Mouse (Mus musculus): Measurements from ENCODE around the gene Ndufa7.
A peak's percentile ranks its signal among the peaks of the same experiment; 100 is the strongest.

Gene Ndufa7

DNA sequence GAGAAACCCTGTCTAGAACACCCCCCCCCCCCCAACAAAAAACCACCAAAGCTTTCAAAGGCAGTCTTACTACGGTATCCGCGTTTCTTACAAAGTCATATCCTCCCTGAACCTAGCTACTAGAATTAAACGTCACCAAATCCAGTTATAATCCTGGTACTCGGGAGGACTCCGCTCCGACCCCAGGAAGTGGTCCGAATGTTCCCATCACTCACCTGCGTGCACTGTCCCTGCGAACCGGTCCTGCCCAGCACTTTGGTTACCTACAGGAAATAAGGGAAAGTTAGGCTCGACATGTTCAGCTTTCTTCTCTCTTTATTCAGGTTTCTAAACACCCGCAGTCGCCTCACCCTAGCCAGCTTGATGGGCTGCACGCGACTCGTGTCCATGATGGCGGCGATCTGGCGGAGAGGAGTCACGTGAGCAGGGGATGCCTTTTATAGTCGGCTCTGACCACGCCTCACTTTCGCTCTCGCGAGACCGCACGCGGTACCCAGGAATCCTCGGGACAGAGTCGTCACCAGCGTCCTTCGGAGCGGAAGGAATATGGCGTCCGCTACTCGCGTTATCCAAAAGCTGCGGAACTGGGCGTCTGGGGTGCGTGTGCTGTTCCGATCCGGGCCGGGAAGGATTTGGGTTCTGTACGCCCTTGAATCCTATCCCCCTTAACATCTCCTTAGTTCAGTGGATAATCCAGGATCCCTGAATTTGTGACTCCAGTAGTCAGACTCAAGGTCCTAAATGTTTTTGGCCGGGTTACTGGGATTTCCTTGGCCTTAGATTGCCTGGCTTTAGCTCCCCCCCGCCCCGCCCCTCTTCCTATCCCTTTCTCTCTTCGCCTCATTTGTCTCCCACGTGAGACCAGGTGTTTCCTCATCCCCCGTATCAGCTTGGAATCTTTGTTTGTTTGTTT is at the start of gene Ndufa7, which contains the start of gene Rps28:
Gene Ndufa7 (plus strand): TSS at position 489 of the 913 bp plus-strand sequence.
Gene Rps28 (minus strand): TSS at position 479 of the 913 bp plus-strand sequence.
- peak; percentile 95 to 97 for DNase-seq

DNA sequence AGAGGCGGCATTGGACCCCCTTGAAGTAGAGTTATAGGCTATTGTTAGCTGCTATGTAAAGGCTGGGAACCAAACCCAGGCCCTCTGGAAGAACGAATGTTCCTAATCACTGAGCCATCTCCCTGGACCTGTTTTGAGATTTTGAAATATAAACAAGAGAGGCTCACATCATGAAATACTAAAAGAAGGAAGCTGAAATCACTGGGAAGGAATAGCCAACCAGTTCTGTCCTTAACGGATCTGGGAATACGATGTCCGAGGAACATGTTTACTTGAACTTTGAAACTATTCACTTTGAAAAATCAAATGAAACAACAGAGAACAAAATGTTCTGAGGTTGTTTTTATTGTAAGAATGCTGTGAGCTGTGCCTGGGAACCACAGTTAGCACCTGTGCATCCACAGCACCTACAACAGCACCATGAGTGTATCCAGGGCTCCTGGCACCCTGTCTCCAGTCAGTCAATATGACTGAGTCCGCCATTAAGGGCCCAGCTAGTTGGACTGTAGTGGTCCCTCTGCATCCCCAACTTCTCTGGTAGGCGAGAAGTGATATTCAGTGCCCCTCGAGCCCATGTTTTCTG is 49.7 kb upstream of the Ndufa7 start:
- DNase-seq, result no peak

DNA sequence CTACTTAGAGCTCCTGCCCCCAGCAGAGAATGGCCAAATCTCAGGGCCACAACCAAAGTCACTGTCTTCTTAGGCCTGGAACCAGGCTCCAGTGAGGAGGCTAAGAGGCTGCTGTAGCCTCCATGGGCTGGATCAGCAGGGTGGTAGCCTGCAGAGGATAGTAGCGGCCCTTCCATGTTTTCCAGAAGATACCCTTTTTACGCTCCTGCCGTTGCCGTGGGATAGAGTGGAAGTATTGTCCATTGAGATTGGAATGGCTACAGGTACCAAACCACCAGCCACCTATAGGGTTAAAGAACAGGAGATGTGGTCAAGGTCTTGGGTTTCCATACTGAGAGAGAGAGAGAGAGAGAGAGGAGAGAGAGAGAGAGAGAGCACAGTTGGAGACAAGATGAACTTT is 49.1 kb upstream of the Ndufa7 start:
- DNase-seq, result no peak

DNA sequence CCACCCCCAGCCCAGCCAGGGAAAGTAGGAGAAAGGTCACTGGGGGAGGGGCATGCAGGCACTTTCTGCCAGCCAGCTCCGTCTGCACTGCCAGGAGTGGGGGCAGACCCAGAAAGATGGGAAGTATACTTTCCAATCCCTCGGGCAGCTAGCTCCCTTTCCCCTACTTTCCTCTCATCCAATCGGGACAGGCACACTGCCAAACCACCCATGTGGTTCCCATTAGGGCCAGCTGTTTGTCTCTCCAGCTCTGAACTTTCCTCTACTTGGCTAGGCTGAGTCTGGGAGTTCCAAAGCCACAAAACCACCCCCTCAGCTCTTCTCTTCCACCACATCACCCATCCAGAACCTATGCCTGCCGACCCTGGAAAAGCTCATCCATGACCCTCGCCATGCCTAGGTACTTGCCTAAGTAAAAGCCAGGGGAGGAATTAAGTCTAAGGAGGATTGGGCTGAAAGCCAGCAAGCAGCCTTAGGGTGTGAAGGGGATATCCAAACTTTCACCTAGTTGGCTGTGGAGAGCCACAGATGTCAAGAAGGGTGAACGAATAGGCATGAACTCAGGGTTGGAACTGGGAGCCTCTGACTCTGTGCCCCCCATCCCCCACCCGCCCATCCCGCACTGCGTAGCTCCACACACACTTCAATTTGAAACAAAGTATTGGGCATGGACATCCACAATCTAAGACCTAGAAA is 45.0 kb upstream of the Ndufa7 start:
- DNase-seq, result peak; percentile 26 to 28

DNA sequence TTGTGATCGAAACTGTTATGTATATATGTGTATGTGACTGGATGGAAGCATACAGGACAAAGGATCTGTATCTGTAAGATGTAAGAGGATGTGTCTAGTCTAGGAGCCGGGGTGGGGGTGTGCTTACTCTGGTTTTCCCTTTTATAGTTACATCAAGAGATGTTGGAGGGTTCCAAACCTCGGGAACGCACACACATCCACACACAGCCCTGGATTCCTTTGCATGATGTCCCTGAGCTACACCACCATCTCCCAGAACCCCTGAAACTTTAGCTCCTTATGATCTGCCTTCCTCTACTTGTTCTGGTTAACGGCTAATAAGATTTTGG is 44.4 kb upstream of the Ndufa7 start:
- DNase-seq, result no peak

DNA sequence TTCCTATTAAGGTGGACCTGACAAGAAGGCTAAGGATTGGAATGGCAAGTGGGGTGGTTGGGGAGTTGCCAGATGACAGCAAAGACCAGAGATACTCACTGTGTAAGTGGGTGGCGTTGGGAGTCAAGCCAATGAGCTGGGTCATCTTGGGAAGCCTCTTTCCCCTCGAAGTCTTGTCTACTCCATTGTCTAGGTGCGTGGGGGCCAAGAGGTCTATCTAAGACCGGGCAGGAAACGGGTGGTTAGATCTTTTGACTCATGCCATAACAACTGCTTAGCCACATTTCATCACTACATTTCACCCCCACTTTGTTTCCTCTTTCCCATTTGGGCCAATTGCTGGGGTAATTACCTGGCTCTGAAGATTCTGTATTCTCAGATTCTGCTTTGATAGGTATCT is 43.9 kb upstream of the Ndufa7 start:
- no peak for DNase-seq

DNA sequence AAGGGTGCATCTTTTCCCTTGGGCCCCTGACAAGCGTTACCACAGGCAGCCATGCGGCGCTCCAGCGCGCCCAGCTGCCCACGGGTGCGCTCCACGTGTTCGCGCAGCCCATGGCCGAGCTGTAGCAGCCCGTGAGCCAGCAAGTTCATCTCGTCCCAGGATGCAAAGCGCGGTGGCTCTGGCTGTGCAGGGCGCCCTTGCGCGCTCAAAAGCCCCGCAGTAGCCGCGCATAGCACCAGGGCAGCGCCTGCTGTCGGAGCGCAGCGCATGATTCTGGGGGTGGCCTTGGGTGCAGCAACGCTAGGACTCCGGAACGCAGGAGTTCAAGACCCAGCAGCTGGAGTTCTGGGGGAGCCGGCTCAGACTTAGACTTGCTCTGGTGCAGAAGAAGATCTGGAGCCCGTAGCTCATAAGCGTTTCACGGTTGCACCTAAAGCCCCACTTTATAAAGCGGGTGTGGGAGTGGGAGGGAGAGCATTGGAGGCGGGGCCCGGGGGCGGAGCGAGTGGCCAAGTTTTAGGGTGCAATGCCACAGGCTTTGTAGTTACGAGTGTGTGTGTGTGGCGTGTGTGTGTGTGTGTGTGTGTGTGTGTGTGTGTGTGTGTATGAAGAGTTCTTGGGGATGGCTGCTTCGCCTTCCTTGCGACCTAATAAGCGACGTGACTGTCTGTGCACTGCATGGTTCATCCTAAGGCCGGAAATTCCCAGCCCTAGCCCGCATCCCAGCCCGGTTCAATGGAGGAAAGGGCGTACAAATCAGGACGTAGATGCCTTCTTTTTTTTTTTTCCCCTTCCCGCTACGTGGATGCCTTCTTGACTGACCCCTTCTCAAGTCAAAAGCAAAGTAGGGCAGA is 43.0 kb upstream of the Ndufa7 start, which contains the start of gene Angptl4:
Gene Angptl4 (minus strand): TSS at position 707 of the 854 bp plus-strand sequence.
- peak; percentile 57 to 75 for DNase-seq

DNA sequence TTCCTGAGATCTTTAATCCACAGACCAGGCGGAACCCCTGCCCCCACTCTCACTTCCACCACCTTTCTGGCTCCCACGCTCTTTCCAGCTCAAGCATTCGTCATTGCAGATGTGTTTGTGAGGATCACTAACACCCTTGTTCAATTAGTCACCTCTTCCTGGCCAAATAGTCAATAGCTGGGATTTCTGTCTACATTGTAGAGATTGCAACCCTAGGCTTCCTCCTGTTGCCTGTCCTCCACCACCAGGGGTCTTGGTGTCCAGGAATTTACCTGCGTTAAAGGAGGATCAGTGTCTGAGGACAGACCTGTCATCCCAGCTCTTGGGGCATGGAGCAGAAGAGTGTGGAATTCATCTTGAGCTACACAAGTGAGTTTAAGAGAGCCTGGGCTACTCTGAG is 42.3 kb upstream of the Ndufa7 start:
- no peak for DNase-seq

DNA sequence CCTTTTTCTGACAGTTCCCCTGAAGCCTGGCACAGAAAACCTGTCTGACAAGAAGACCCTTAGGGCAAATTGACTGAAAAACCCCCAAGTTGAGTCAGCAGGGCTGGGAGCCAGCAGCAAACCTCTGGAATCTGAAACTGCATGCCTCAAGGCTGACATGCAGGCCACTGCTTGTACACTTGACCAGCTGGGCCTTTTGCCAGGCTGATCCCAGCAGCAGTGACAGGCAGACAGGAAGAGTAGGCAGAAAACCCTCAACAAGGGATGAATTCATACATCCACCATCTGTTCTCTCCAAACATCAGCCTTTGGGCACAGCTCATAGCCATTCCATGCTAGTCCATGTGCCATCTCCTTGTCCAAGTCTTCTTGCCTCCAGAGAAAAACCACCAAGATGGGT is 41.0 kb upstream of the Ndufa7 start:
- DNase-seq, result no peak

DNA sequence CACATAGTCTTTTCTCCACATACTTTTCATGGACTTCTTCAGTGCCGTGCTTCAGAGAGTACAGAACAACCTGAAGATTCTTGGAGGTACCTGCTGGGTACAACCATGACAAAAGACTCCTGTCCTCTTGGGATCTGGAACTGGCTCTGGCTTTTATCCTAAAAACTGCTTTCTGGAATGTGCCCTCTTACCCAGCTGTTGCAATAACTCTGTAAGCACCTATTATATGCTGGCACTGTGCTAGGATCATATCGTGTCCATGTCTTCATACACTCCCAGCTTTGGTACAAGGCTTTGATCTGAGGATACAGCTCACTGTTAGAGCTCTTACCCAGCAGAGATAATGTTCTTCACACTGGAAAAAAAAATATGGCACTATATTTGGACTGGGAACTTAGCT is 39.4 kb upstream of the Ndufa7 start:
- no peak for DNase-seq

DNA sequence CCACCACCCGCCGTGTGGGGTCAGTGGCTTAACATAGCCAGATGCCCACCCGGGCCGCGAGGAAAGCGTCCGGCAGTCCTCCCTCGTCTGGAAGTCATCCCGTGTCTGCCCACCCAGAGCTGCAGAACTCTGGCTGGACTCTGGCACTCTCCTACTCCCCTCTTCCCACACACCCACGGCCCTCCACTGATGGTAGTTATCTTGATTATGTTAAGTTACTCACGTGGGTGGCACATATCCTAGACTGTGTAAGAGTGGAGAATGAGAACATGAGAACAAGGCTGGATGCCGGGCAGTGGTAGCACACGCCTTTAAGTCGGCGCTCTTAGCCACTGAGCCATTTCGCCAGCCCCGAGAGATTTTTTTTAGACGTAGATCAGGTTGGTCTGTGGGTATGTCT is 38.0 kb upstream of the Ndufa7 start:
- no peak for DNase-seq

DNA sequence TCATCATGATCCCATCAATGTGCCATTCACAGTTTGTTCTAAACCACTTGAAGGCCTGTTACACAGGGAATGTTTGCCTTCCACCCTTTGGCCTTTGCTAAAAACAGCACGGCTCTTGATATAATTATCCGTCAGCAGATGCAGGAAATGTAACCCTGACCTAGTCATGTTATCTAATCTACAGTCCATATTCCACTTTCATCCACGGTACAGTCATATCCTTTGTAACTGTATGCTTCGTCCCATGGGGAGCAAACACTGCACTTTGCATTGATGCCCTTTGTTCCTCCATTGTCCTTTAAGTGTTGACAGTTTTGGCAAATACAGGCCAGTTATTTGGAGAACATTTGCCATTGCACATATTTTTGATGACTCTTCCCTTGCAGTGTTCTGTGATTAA is 35.6 kb upstream of the Ndufa7 start:
- no peak for DNase-seq

DNA sequence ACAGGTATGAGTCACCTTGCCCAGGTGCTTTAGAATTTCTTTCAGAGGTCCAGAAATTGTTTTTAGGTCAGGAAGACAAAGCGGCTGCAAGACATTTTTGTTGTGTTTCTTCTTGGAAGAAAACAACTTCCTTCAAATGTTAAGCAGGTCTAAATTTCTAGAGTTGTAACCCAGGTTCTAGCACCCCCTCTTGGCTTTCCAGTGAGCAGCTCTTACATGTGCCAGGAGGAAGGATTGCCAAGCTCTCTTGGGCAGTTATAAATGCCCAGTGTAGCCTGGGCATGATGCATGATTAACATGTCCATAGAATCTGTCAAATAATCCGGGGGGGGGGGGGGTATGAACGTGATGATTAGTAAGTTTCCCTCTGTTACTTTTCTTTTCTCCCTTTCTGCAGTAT is 26.1 kb upstream of the Ndufa7 start:
- DNase-seq, result no peak

DNA sequence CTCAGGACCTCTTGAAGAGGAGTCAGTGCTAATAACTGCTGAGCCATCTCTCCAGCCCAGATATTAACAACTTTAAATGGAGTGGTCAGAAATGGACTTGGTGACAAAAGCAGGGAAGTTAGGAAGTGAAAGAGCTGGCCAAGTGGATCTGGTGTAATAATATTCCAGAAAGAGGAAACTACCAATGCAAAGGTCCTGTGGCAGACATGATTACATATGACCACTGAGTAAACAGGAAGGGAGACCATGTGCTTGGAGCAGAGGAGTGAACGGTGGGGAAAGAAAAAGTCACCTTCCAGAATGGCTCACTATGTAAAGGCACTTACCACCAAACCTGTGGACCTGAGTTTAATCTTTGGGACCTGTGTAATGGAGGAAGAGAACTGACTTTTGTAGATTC is 25.1 kb upstream of the Ndufa7 start:
- no peak for DNase-seq

DNA sequence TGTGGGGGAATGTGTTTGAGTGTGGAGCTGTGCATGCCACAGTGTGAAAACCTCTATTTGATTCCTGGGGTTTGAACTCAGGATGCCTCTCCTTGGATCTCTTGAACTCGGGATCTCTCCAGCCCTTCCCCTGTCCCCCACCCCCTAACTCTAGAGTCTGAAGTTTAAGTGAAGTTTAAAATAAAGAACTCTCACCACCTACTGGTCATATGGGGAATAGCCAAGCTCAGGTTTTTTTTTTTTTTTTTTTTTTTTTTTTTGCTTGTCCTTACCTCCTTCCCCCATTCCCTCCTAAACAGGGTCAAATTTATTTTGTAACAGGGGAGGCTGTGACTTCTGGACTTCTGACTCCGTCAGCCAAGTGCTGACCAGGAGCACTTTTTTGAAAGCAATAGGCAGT is 22.2 kb upstream of the Ndufa7 start:
- no peak for DNase-seq

DNA sequence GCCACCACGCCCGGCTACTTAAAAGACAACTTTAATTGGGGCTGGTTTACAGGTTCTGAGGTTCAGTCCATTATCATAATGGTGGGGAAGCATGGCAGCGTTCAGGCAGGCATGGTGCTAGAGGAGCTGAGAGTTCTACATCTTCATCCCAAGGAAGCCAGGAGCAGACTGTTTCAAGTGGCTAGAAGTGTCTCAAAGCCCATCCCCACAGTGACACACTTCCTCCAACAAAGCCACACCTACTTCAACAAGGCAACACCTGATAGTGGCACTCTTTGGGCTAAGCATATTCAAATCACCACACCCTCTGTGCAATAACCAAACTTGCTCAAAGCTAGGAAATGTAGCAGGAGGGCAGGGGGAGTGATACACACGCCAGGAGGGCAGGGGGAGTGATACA is 20.2 kb upstream of the Ndufa7 start:
- DNase-seq, result no peak

DNA sequence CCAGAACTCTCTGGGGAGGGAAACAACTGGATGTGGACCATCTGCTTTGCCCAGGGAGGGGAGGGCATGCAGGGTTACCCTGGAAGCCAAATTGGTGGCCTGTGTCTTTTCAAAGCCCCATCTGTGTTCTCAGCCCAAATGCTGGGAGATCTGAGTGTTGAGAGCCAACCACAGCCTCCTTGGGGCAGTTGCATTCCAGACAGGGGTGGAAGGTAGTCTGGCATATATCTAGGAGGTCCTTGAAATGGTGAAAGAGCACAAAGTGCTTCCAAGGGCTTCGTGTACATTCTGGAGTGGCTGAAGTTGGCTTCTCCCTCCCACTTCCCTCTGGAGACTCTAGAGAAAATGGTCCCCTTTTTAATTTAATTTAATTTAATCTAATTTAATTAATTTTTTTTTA is 19.6 kb upstream of the Ndufa7 start:
- no peak for DNase-seq

DNA sequence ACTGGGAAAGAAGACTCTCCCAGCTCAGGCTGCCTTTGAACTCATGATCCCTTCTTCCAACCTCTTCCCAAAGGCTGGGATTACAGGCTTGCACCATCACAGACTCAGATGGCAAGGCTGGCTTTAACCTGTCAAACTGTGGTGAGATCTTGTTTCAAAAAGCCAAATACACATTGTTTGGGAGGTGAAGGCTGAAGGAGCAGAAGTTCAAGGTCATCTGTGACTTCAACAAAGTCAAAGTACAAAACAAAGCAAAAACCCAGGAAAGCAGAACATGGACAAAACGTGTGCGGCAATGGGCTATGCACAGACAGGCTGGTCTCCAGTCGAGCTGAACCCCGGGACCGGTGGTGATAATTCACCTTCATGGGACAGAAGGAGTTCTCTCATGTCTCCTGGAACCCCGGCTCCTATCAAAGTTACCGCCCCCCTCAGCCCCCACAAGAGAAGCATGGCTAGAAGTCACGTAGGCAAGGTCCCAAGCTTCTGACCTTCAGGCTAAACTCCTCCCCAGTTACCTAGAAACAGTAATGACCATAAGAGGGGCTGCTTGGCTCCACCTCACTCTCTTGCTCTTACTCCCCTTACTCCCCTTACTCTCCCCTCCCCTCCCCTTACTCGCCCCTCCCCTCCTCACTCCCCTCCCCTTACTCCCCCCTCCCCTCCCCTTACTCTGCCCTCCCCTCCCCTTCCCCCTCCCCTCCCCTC is 17.0 kb upstream of the Ndufa7 start:
- DNase-seq, result no peak

DNA sequence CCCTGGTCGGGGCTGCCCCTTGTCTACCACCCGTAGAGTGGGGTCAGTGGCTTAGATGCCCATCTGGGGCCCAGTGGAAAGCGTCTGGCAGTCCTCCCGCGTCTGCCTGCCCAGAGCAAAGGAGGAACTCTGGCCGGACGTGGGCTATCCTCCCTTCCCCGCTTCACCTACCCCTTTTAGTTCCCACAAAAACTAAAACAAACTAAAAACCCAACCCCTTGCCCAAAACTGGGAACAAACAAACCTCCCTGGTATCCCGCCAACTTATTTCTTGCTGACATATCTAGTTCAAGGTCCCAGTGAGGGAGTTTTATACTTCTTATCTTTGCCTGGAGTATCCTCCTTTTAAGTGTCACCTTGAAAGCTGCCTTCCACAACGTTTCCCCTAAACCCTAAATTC is 16.2 kb upstream of the Ndufa7 start:
- DNase-seq, result no peak

DNA sequence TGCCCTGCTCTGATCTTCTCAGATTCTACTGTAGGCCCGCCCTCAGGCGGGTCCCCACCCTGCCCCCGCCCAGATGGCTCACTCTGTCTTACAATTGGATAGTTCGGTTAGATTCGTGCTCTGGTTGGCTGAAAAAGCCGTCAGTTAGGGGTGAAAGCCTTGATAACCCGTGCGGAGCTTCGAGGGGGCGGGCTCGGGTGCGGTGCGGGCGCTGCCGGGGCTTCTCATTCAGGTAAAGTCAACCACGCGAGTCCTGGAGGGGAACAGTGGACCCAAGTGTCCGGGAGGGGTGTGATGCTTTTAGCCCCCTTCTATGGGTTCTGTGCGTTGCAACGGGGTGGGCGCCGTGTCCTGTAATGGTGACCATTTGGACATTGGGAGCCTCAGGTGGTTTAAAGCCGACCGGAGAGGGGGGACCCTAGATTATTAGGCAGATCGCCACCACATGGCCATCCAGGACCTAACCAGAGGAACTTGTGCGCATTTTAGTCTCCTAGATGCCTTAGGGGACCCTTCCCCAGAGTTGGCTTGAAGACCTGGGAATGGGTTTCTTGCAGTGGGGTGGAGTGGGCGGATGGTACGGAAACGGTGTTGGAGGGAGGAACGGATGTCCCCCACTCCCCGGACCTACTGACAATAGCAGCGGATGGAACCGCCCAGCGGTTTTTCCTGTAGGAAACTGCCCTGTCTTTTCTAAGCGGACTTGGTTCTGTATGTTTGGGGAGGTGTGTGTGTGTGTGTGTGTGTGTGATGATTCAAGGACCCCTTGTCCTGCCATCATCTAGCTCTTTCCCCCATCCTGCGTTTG is 13.8 kb upstream of the Ndufa7 start, which contains the start of gene Kank3:
Gene Kank3 (plus strand): TSS at position 186 of the 808 bp plus-strand sequence.
- peak; percentile 61 to 76 for DNase-seq

DNA sequence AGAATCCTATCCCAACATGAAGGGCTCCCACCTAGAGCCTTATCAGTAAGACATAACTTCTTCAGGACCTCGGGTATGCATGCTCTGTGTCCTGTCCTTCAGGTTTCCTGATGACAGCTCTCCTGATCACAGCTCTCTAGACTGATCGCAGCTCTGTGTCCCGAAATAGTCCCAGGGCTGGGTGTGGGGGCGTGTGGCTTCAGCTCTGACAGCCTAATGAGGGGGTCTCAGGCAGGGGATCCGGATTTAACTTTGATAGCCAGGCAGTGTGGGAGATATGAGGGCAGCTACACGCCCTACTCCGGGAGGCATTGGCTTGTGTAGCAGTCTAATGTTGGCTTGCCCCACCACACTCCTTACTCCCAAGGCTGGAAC is 13.2 kb upstream of the Ndufa7 start:
- no peak for DNase-seq
